Mouse (Mus musculus): ENCODE measurements at regions not wholly inside any gene's neighbourhood (a gene's known extent, or its start where the extent isn't known, plus 50 kb on each side); places are given as distances from the start of the nearest gene placed in this dataset.

DNA sequence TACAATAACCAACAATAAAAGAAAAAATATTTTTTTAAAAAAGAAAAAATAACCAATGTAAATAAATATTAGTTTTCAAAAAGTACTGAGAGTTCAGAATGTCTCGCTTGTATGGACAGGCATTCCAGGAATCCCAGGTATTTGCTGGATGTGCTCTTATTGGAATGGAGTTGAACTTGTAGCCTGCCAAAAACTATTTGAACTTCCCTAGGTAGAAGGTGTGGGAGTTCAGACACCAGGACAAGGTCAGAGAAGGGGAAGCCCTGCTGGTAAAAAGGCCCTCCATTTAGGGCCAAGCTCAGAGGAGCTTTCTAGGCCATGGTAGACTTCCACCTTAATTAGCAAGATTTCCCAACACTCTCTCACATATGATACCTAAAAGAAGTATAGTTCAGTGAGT, 270.3 kb downstream of the Actr3 start:
- no peak for DNase-seq (ENCODE audit: low spot score in 2 of 2)
- intact Hi-C loops (cut with DNase I), result no loop called here

DNA sequence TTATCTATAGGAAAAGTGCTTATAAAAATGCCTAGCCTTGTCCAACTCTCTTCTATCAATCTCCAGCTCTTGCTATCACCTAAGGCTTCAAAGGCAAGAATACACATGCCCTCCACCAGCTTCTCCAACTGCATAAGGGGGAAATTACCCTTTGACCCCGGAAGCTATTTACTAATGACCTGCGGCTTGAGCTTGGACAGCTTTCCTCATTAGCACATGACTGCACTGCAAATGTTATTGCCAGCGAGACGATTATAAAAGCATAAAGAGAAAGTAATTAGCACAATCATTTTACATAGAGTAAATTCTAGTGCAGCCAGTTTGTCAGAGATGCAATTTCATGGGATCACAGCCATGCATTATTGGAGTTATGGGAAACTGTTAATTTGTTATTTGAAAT, 277.0 kb downstream of the Actr3 start:
- no peak for DNase-seq (ENCODE audit: low spot score in 2 of 2)
- intact Hi-C loops (cut with DNase I), result no loop called here

DNA sequence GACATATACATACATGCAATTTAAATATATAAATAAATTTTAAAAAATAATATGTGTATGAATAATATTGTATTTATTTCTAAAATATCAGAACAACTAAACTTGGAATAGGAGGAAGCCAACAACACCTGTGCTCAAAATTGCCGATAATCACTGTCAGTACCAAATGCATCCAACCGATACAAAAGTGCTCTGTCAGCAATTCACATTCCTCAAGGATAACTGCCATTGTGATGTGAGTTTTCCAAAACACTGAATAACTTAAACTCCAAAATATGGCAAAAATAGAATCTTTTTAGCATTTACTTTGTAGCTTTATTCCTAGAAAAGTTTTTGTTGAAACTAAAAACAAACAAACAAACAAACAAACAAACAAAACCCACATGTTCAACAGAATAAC, 279.4 kb downstream of the Actr3 start:
- DNase-seq (ENCODE audit: low spot score in 2 of 2), result no peak
- intact Hi-C loops (cut with DNase I), result no loop called here

DNA sequence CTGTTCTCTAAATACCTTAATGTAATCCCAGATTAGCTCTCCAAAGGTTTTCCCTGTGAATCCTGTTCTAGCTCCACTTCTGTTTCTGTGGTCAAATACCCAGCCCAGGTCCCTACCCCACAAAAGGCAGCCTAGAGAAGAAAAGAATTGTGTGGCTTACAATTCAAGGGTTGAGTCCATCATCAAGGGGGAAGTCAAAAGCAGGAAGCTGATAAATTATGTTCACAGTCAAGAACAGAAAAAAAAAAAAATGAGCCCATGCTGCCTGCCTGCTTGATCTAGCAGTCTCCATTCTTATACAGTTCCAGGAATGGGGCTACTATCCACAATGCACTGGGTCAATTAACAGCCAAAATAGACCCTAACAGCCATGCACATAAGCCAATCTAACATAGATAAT, 285.7 kb downstream of the Actr3 start:
- intact Hi-C loops (cut with DNase I), result no loop called here
- no peak for DNase-seq (ENCODE audit: low spot score in 2 of 2)

DNA sequence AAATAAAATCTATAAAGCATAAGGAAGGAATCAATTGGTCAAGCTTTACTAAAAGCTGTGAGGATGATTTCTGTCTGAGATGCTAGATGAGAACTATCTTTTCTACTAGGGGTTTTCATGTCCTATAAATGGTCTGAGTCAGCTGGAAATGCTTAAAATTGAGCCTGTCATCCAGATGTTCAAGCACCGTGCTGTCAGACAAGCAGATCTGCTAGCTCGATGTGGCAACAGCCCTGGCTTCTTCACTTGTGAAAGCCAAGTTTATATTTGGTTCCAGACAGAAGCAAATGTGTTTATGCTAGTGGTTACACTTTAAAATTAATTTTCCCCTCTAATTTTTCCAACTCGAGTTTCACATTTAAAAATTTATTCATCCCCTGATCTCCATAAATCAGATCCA, 311.7 kb downstream of the Actr3 start:
- intact Hi-C loops (cut with DNase I), result no loop called here
- no peak for DNase-seq (ENCODE audit: low spot score in 2 of 2)

DNA sequence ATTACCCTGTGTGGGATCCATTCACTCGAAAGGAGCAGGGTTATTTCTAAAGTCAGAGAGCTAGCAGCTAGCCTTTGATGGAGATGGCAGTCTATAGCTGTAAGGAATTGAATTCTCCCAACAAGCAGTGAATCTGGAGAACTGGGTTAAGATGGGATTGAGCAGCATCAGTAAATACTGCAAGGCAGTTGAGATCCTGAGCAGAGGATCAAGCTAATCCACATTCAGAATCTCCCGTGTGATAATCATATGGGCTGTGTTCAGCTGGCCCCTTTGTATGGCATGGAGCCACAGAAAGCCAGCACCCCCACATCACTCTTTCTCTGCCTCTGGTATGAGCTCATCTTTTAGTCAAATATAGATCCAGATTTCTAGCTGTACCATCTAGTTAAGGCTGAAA, 334.9 kb downstream of the Actr3 start:
- DNase-seq (ENCODE audit: low spot score in 2 of 2), result peak in 1 of 2 experiments; percentile 46
- intact Hi-C loops (cut with DNase I), result no loop called here

DNA sequence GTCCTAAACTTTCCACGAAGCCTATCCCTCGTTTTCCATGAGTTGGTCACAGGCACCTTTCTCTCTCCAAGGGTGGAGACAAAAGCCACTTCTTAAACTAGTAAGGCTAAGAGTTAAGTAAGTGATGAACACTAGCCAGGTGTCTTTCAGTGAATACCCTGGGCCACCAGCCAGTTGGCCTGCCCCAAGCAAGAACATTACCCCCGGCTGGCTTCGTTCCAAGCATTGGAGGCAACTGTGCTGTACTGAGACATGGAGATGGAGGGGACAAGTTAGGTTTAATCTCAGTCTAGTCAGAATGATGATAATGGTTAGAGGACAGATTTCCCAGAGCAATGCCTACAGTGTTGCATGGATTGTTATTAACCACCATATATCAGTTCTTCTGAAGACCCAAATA, 350.6 kb downstream of the Actr3 start:
- intact Hi-C loops (cut with DNase I), result no loop called here

DNA sequence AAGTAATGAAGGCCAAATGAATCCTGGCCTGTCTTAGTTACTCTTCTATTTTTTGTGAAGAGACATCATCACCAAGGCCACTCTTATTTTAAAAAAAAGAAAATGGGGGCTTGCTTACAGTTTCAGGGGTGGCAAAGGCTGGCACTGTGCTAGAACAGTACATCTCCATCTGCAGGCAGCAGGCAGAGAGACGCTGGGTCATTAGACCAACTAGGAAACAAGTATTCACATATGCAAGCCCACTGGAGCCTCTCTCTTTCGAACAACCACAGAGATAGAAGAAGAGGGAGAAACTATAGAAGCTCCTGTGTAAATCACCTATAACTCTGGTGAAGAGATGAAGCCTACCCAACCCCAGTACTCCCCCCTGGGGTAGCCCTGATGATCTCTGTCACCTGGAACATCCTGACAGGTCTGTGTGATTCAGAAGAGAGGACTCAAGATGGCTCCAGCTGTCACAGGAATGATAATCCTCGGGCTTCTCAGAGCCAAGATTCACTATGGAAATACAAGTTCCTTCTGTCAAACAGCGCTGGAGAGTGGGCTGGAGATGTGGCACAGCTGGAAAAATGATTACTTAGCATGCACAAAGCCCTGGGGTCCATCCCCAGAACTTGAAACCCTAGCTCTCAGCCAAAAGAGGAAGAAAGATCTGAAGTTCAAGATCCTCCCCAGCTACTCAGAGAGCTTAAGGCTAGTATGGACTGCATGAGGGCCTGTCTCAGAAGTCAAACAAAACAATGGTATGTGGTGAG, 395.8 kb downstream of the Actr3 start:
- intact Hi-C loops (cut with DNase I), result no loop called here
- DNase-seq (ENCODE audit: low spot score in 2 of 2), result no peak

More for the DNA sequence above, 350.6 kb downstream of the Actr3 start:
- DNase-seq (ENCODE audit: low spot score in 2 of 2), result no peak

DNA sequence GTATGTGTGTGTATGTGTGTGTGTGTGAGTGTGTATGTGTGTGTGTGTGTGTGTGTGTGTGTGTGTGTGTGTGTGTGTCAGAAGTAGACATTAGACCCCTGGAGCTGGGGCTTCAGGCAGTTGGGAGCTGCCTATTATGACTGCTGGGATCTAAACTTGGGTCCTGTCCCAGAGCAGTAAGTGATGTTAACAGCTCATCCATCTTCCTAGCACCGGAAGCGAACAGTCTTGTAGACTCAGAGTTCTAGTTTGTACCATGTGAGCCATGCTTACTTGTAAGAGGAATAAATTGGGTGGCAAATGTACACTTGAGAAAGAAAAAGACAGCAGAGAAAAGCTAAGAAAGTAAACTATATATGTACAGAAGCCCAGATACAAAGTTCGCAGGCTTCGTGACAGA, 422.2 kb downstream of the Actr3 start:
- intact Hi-C loops (cut with DNase I), result no loop called here
- DNase-seq (ENCODE audit: low spot score in 2 of 2), result no peak

DNA sequence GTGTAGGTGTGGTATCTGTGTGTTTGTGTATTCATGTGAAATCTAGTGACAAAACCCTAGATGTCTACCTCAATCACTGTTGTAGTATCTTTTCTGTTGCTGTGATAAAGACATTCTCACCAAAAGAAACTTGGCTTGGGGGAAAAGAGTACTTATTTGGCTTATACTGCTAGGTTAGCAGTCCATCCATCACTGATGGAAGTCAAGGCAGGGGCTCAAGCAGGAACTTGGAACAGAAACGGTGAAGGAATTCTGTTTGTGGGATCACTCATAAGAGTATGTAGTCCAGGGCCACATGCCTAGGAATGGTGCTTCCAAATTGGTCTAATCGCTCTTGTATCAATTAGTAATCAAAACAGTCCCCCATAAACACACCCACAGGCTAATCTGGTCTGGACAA, 423.6 kb downstream of the Actr3 start:
- no peak for DNase-seq (ENCODE audit: low spot score in 2 of 2)
- intact Hi-C loops (cut with DNase I), result no loop called here

DNA sequence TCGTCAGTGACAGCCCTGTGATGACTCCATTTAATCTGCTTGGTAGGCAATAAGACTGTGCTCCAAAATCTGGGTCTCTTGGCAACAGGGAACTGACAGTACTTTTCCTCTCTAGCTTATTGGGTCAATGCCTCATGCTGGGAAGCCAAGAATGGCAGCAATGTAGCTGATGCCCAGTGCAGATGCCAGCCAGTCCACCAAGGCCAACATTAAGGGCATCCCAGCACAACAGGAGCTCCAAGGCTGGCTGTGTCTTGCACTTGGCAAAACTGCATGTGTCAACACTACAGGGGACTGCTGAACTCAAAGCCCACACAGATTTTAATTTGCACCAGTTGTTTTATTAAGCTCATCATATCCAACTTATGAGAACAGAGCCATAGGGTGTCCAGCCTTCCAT, 437.9 kb downstream of the Actr3 start:
- intact Hi-C loops (cut with DNase I), result no loop called here

DNA sequence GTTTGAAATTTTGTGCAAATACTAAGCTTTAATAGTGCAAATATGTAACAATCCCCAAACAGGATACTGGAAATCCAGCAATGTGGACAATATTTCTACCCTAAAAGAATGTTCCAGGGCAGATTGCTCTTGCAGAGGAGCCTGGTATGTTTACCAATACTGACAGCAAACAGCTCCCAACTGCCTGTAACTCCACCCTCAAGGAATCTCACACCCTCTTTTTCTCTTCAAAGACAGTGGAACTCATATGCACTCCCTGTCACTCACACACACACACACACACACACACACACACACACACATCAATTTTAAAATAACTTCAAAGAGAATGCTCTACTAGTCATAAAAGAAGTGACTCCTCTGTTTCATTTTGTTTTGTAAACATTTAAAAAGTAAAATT, 484.7 kb downstream of the Actr3 start:
- no peak for DNase-seq (ENCODE audit: low spot score in 2 of 2)
- intact Hi-C loops (cut with DNase I), result no loop called here

More for the DNA sequence above, 437.9 kb downstream of the Actr3 start:
- DNase-seq (ENCODE audit: low spot score in 2 of 2), result peak in 1 of 2 experiments; percentile 5

DNA sequence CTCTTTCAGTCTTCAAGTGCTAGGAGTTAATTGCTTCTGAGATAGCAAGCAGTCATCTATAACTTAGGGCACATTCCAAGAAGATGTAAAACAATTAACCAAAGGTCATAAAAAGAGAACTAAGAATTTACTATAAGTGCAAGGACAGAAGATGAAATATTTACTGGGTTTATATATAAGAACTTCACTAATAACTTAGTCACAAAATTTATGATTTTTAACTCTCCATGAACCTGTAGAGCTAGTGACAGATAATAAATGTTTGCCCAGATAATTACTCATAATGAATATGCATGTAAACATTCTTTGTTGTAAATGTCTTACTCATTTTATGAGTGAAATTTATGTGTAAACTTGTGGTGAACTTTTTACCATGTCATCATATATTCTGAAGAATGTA, 531.2 kb downstream of the Actr3 start:
- DNase-seq (ENCODE audit: low spot score in 2 of 2), result no peak
- intact Hi-C loops (cut with DNase I), result no loop called here

DNA sequence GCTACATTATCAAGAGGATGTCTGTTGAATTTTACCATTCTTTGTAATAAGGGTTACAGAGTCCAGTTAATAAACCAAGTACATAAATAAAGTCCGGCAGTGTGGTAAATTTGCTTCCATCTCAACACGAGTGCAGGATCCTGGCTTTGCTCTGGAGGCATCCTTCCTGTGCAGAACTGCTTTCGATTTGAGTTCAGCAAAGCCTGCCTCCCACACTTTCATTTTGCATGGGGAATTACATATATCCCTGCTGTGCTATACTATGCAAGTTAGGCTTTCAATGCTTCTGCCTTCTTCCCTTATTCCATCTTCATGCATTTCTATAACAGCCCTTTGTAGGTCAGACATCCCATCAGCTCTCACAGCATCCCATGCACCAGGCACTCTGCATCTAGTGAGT, 564.4 kb downstream of the Actr3 start:
- peak in 1 of 2 experiments; percentile 40 for DNase-seq (ENCODE audit: low spot score in 2 of 2)

DNA sequence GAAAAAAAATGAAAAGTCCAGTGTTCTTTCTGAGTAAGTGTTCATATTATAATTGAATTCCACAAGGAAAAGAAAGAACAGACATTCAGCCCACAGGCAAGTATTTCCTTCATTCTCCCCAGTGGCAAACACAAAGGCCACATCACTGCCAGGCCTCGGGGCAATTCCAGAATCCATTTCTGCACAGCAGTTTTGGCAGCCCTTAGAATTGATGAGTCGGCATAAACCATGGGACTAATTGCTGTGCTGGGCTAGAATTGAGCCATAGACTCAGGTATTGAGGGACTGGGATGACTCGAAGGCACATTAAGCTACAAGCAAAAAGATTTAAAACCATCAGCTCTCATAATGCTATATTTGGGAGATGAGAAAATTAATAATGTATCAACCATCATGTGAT, 569.3 kb downstream of the Actr3 start:
- intact Hi-C loops (cut with DNase I), result no loop called here

More for the DNA sequence above, 564.4 kb downstream of the Actr3 start:
- intact Hi-C loops (cut with DNase I), result no loop called here

DNA sequence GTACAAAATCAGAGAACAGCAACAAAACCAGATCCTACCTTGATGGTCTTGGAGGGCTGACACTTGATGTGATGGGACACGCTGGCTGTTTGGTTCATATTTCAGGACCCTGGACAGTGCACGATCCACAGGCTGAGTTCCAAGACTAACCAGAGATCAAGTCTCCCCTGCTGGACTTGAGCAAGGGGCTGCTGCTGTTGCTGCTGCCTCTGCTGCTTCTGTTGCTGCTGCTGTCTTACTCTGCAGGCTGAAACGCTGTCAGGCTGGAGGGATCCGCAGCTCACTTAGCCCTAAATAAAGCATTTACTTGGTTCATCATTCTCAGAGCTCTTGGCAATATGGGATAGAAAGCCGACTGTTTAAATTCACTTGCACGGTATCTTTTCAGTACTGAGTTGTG, 589.8 kb downstream of the Actr3 start:
- peak; percentile 26 to 64 for DNase-seq (ENCODE audit: low spot score in 2 of 2)
- intact Hi-C loops (cut with DNase I), result no loop called here

More for the DNA sequence above, 569.3 kb downstream of the Actr3 start:
- DNase-seq (ENCODE audit: low spot score in 2 of 2), result no peak

DNA sequence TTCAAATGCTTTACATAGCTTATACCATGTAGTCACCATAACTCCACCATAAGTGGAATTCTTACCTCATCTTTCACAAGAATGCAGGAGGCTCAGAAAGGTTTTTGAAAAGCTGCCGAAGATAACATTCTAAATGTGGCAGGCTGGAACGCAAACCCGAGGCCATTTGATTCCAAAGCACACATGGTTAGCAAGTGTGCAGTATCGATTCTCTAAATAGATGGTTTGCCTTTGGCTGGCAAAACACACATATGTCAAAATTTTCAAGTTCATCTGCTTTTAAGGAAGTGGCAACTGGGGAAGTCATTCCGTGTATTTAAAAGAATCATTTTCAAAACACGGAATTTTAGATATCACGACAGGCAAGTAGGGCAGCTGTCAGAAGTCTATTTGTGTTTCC, 609.8 kb downstream of the Actr3 start:
- DNase-seq (ENCODE audit: low spot score in 2 of 2), result peak in 1 of 2 experiments; percentile 85
- intact Hi-C loops (cut with DNase I), result no loop called here

DNA sequence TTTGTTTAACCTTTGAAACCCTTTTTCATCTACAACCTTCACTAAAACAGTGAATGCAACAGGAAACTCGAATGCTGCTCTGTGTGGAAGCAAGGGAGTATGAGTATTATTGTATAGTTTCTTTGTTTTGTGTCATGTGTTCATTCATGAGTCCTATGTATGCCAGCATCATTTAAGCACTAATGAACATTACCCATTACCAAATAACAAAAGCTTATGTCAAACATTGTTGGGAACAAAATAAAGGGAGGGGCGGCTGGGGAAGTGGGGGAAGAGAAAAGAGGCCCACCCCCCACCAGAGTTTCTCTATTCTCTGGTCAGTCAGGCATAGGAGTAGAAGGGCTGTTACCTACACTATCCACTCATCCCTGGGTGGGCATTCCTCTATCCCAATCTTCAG, 642.5 kb downstream of the Actr3 start:
- DNase-seq (ENCODE audit: low spot score in 2 of 2), result no peak
- intact Hi-C loops (cut with DNase I), result no loop called here

DNA sequence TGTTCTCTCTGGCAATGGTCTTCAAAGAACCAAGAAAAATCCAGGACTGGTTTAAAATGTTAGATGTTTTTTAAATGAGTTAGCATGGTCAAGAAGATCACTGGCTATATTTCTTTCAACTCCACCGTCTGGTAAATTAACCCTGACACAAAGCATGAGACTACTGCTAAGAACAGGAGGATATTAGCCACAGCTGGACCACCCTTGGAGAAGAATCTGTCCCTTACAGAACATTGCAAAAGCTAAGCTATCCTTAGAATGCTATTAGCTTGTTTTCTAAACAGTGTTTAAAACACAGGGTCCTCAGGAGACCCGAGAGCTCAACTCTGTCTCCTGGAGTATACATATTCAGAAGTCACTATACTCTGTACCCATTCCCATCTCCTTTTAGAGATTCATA, 644.9 kb downstream of the Actr3 start:
- intact Hi-C loops (cut with DNase I), result no loop called here

DNA sequence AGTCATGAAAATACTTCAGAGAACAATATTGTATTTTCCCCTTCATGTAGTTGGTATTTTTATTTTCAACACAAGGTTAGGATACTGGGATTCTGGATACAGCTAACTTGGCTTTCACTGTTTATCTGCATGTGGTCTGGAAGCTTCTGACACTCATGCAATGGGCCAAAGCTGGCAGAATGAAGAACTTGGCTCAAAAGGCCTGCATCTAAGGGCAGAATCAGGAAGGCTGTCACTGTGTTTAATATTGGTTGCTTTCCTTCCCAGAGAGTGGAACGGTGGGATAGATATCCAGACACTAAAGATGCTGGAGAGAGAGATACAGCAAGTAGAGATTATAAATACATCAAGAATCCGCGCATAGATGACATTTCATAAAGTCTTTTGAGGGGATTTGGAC, 645.4 kb downstream of the Actr3 start:
- DNase-seq (ENCODE audit: low spot score in 2 of 2), result peak in 1 of 2 experiments; percentile 25
- intact Hi-C loops (cut with DNase I), result no loop called here

More for the DNA sequence above, 644.9 kb downstream of the Actr3 start:
- DNase-seq (ENCODE audit: low spot score in 2 of 2), result no peak

DNA sequence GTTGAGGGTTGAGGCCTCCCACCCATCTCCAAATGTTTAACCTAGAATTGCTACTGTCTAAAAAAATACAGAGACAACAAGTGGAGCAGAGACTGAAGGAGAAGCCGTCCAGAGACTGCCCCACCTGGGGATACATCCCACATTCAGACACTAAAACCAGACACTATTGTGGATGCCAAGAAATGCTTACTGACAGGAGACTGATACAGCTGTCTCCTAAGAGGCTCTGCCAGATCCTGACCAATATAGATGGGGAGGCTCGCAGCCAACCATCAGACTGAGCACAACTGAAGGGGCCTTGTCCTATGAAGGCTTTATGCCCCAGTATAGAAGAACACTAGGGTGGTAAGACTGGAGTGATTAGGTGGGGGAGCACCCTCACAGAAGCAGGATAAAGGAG, 652.5 kb downstream of the Actr3 start:
- intact Hi-C loops (cut with DNase I), result no loop called here
- peak in 1 of 2 experiments; percentile 78 for DNase-seq (ENCODE audit: low spot score in 2 of 2)

DNA sequence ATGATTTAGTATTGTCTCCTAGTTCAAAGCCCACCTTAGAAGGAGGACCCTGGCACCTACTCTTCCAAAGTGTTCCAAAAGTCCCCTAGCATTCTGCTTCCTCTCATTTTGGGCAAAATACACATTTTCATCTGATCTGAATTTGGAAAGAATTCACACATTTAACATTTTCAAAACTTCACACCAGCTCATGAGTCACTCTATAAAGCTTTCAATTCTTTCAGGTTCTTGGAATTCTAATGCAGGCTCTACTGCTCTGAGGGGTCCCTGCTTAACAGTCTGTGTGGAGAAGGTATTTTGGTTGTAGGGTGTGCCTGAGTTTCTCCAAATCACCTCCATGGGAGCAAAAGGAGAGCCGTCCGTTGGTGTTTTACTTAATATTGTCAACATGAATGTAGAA, 657.8 kb downstream of the Actr3 start:
- intact Hi-C loops (cut with DNase I), result no loop called here
- DNase-seq (ENCODE audit: low spot score in 2 of 2), result peak in 1 of 2 experiments; percentile 54

Measured in left cerebral cortex, postnatal 25 days (tissue).